Mouse (Mus musculus): ENCODE measurements around the gene Ccsap. TPM values are rescaled to one million over a fixed set of nuclear protein-coding genes. Genes with fewer than 3 reads are reported as not detected.

The Ccsap gene
- polyA plus RNA-seq, 1 experiment from 2014 or later = 5.7 TPM

- 9% methylated on average over 30 of the region's 30 CpGs for whole genome bisulfite sequencing
- peak overlapping the region; percentile 84 for H3K27ac ChIP-seq (replicated peaks)
- H3K4me3 ChIP-seq = peak overlapping the region; percentile 49
- peaks cover 50% of the 10 kb centered on the region for H3K27me3 ChIP-seq
- H3K4me1 ChIP-seq (replicated peaks) = peaks cover 21% of the 10 kb centered on the region
- H3K36me3 ChIP-seq = no peaks in the 10 kb centered on the region
- no peaks in the 10 kb centered on the region for H3K9me3 ChIP-seq
- peak overlapping the region; percentile 61 for H3K4me2 ChIP-seq
- H3K9ac ChIP-seq = peak overlapping the region; percentile 69
- ATAC-seq (ENCODE audit: low FRiP score, low read depth) = peak; percentile 40
These were observed 32.7 kb upstream of the Ccsap start for GRCm38 (mm10) chr8:123892586-123893155.

GRCm38 (mm10) chr8:123891883-123892585 lies 32.0 kb upstream of the Ccsap start:
- H3K36me3 ChIP-seq = no peaks in the 10 kb centered on the region
- peak overlapping the region; percentile 61 for H3K4me2 ChIP-seq
- no peaks in the 10 kb centered on the region for H3K9me3 ChIP-seq
- peak overlapping the region; percentile 84 for H3K27ac ChIP-seq (replicated peaks)
- H3K4me1 ChIP-seq (replicated peaks) = peaks cover 21% of the 10 kb centered on the region
- H3K27me3 ChIP-seq = peaks cover 50% of the 10 kb centered on the region
- peak overlapping the region; percentile 49 for H3K4me3 ChIP-seq
- peak overlapping the region; percentile 69 for H3K9ac ChIP-seq
- WGBS = under 1% methylated on average over 49 of the region's 49 CpGs
- ATAC-seq (ENCODE audit: low FRiP score, low read depth) = peak; percentile 88

DNA sequence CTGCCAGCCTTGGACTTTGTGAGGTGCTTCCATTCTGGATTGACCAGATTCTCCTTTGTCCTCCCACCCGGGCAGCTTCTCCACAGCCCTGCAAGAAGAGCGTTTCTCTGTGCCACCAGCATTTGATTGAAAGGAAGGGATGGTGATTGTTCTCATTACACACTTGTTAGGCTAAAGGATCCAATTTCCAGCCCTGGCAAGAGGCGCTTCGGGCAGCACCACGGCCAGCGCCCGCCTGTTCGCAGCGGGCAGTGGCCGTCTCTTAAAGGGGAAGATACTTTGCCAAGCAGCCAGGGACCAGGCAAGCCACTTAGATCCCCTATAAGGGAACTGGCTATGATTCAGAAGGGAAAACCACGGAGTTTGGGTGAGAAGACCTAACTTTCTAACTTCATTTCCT lies 31.3 kb upstream of the Ccsap start:
- 2% methylated on average over 11 of the region's 11 CpGs for WGBS

DNA sequence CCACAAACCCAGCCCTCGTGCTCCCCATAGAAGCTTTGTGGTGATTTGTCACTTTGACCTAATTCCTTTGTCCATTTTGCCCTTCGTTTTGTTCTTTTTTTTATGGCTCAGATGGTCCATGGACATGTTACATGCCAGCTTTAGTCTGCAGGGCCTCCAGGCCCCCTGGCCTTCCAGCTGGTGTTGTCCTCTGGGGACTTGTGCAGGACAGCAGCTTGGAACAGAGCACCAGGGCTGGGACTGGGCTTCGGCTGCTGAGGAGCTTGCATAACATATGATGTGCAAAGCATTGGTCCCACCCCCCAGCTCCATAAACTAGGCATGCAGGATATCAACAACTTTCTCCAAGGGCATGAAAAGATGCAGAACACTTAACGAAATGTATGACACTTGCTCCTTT lies 29.8 kb upstream of the Ccsap start:
- WGBS = 66% methylated on average over 4 of the region's 4 CpGs
- Histone ChIP-seq H3K9ac (no peak overlapping the region), H3K27me3 (peaks cover 39% of the 10 kb centered on the region), H3K4me1 (replicated peaks) (peaks cover 27% of the 10 kb centered on the region), H3K36me3 (no peaks in the 10 kb centered on the region), H3K9me3 (no peaks in the 10 kb centered on the region), H3K4me2 (no peak overlapping the region), H3K4me3 (no peak overlapping the region), H3K27ac (replicated peaks) (no peak overlapping the region)
- ATAC-seq (ENCODE audit: low FRiP score, low read depth) = no peak

More for the DNA sequence above, 31.3 kb upstream of the Ccsap start:
- Histone ChIP-seq H3K4me3 (peak overlapping the region; percentile 49), H3K36me3 (no peaks in the 10 kb centered on the region), H3K9ac (peak overlapping the region; percentile 69), H3K4me1 (replicated peaks) (peaks cover 21% of the 10 kb centered on the region), H3K9me3 (no peaks in the 10 kb centered on the region), H3K27me3 (peaks cover 50% of the 10 kb centered on the region), H3K4me2 (peak overlapping the region; percentile 61), H3K27ac (replicated peaks) (peak overlapping the region; percentile 84)
- ATAC-seq (ENCODE audit: low FRiP score, low read depth) = no peak

- H3K36me3 ChIP-seq = no peaks in the 10 kb centered on the region
- peaks cover 37% of the 10 kb centered on the region for H3K4me1 ChIP-seq (replicated peaks)
- no peak for ATAC-seq (ENCODE audit: low FRiP score, low read depth)
- WGBS = 89% methylated on average over 2 of the region's 2 CpGs
- no peak overlapping the region for H3K4me2 ChIP-seq
- H3K27me3 ChIP-seq = peaks cover 21% of the 10 kb centered on the region
- H3K4me3 ChIP-seq = no peak overlapping the region
- no peak overlapping the region for H3K27ac ChIP-seq (replicated peaks)
- H3K9ac ChIP-seq = no peak overlapping the region
- H3K9me3 ChIP-seq = no peaks in the 10 kb centered on the region
These were observed 27.9 kb upstream of the Ccsap start for GRCm38 (mm10) chr8:123887956-123888355.

DNA sequence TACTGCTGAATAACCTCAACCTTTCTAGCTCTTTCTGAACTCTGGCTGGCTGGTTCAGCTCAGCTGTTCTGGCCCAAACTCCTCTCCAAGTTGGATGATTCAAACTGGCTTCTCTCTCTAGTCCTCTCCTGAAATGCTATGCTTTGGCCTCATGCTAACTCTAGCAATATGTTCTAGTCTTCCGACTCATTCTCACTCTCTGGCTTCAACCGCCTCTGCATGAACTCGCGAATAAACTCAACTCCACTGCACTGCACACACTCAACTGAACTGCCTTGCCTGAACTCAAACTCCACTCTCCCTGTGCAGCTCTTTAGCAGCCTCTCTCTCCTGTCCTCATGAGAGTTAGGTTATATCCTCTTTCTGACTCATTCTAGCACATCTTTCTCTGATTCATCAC lies 27.2 kb upstream of the Ccsap start:
- H3K4me3 ChIP-seq = no peak overlapping the region
- no peak overlapping the region for H3K9ac ChIP-seq
- H3K4me2 ChIP-seq = no peak overlapping the region
- ATAC-seq (ENCODE audit: low FRiP score, low read depth) = no peak
- WGBS = 93% methylated on average over 4 of the region's 4 CpGs
- peaks cover 16% of the 10 kb centered on the region; the same call in 1 of the 2 replicates for H3K27me3 ChIP-seq
- no peaks in the 10 kb centered on the region for H3K36me3 ChIP-seq
- H3K27ac ChIP-seq (replicated peaks) = no peak overlapping the region
- no peaks in the 10 kb centered on the region for H3K9me3 ChIP-seq
- peaks cover 29% of the 10 kb centered on the region for H3K4me1 ChIP-seq (replicated peaks)

GRCm38 (mm10) chr8:123884721-123885565 lies 24.9 kb upstream of the Ccsap start:
- WGBS = 10% methylated on average over 14 of the region's 14 CpGs

GRCm38 (mm10) chr8:123883094-123883493 lies 23.1 kb upstream of the Ccsap start:
- 70% methylated on average over 4 of the region's 4 CpGs for WGBS
- no peak overlapping the region for H3K4me3 ChIP-seq
- no peak for ATAC-seq (ENCODE audit: low FRiP score, low read depth)
- H3K36me3 ChIP-seq = no peaks in the 10 kb centered on the region
- no peak overlapping the region for H3K9ac ChIP-seq
- H3K27me3 ChIP-seq = no peaks in the 10 kb centered on the region
- peaks cover 16% of the 10 kb centered on the region for H3K4me1 ChIP-seq (replicated peaks)
- H3K27ac ChIP-seq (replicated peaks) = no peak overlapping the region
- no peaks in the 10 kb centered on the region for H3K9me3 ChIP-seq
- H3K4me2 ChIP-seq = no peak overlapping the region

More at GRCm38 (mm10) chr8:123884721-123885565, 24.9 kb upstream of the Ccsap start:
- Histone ChIP-seq H3K36me3 (no peaks in the 10 kb centered on the region), H3K4me1 (replicated peaks) (peaks cover 16% of the 10 kb centered on the region), H3K9ac (no peak overlapping the region; the same call in 1 of the 2 replicates), H3K4me2 (peak overlapping the region; percentile 33), H3K9me3 (no peaks in the 10 kb centered on the region), H3K27ac (replicated peaks) (peak overlapping the region; percentile 73), H3K27me3 (peaks cover 9% of the 10 kb centered on the region; the same call in 1 of the 2 replicates), H3K4me3 (peak overlapping the region; percentile 6; the same call in 1 of the 2 replicates)
- ATAC-seq (ENCODE audit: low FRiP score, low read depth) = peak; percentile 90

DNA sequence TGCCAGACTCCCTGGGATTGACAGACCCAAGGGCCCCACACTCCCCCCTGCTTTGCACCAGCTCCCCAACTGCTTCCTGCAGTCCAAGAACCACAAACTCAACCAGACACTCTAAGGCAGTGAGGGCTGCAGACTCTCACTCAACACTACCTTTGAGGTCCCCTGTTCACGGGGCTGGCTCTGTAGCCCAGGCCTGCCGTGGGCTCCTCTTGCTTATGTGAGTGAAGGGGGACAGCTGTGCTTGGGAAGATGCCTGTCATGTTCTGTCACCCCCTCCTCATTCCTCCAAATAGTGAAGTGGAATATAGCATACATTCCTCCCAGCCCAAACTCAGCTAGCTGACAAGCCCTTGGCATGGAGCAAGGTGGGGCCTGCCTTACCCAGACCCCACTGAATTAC lies 22.4 kb upstream of the Ccsap start:
- Histone ChIP-seq H3K9me3 (no peaks in the 10 kb centered on the region), H3K27ac (replicated peaks) (no peak overlapping the region), H3K36me3 (no peaks in the 10 kb centered on the region), H3K9ac (no peak overlapping the region), H3K4me3 (no peak overlapping the region), H3K4me1 (replicated peaks) (peaks cover 16% of the 10 kb centered on the region), H3K27me3 (no peaks in the 10 kb centered on the region), H3K4me2 (no peak overlapping the region)
- 79% methylated on average over 2 of the region's 2 CpGs for WGBS
- ATAC-seq (ENCODE audit: low FRiP score, low read depth) = no peak

- no peak for ATAC-seq (ENCODE audit: low FRiP score, low read depth)
- Histone ChIP-seq H3K36me3 (no peaks in the 10 kb centered on the region), H3K4me2 (no peak overlapping the region), H3K9ac (no peak overlapping the region), H3K9me3 (no peaks in the 10 kb centered on the region), H3K27ac (replicated peaks) (no peak overlapping the region), H3K4me3 (no peak overlapping the region), H3K4me1 (replicated peaks) (peaks cover 16% of the 10 kb centered on the region), H3K27me3 (no peaks in the 10 kb centered on the region)
- WGBS = 58% methylated on average over 4 of the region's 4 CpGs
These were observed 20.9 kb upstream of the Ccsap start for GRCm38 (mm10) chr8:123880821-123881350.

DNA sequence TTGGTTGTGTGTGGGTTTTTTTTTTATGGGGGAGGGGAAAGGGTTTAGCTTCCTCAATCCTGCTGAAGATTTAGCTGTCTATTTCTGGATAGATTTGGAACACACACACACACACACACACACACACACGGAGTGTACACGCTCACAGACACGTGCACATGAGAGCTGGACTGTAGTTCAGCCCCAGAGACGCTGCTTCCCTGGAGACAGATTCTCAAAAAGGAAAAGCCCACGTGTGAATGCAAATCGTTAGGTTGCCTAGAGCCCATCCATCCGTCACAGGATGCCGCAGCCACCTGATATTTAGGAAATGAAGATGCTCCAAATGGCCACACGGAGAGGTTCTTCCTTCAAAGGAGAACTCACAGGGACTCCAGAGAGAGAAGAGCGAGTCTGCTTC lies 20.3 kb upstream of the Ccsap start:
- ATAC-seq (ENCODE audit: low FRiP score, low read depth) = no peak
- WGBS = 56% methylated on average over 10 of the region's 10 CpGs
- no peak overlapping the region for H3K9ac ChIP-seq
- no peak overlapping the region for H3K4me3 ChIP-seq
- H3K27ac ChIP-seq (replicated peaks) = no peak overlapping the region
- no peaks in the 10 kb centered on the region for H3K9me3 ChIP-seq
- H3K27me3 ChIP-seq = no peaks in the 10 kb centered on the region
- peaks cover 15% of the 10 kb centered on the region for H3K4me1 ChIP-seq (replicated peaks)
- no peak overlapping the region for H3K4me2 ChIP-seq
- no peaks in the 10 kb centered on the region for H3K36me3 ChIP-seq

DNA sequence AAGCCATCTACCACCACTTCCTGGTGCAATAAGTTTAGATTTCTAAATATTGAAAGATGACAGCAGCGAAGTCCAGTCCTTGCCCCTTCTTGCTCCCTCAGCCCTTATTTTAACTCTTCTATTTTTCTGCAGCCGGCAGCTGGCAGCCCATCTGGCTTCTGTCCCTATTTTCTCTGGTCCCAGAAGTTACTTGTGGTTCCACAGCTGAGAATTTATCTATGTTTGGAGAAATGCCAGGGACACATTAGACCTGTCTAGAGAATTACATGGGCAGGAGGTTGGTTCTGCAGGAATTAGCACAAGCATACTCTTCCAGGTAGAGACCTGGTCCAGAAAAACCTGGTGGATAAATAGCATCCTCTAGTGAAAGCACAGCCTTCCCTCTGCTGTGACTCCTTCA lies 17.9 kb upstream of the Ccsap start:
- no peaks in the 10 kb centered on the region for H3K9me3 ChIP-seq
- no peaks in the 10 kb centered on the region for H3K4me1 ChIP-seq (replicated peaks)
- no peak overlapping the region for H3K4me2 ChIP-seq
- H3K4me3 ChIP-seq = no peak overlapping the region
- no peak overlapping the region for H3K27ac ChIP-seq (replicated peaks)
- no peak overlapping the region for H3K9ac ChIP-seq
- WGBS = 66% methylated on average over 2 of the region's 2 CpGs
- no peaks in the 10 kb centered on the region for H3K36me3 ChIP-seq
- ATAC-seq (ENCODE audit: low FRiP score, low read depth) = no peak
- no peaks in the 10 kb centered on the region for H3K27me3 ChIP-seq
